Mouse (Mus musculus): ENCODE results near the gene Mrpl38. TPM values are rescaled to one million over a fixed set of nuclear protein-coding genes. Genes with fewer than 3 reads are reported as not detected.

The Mrpl38 gene
- polyA plus RNA-seq, 1 experiment from 2014 or later, result 102 TPM

- Histone ChIP-seq H3K27ac (ENCODE audit: low read depth, low read length) (no peak overlapping the region; the same call in 1 of the 2 replicates), H3K4me2 (ENCODE audit: low read depth) (no peak overlapping the region), H3K9ac (ENCODE audit: low read length) (no peak overlapping the region), H3K36me3 (ENCODE audit: control insufficient read depth, insufficient read depth, low read length) (no peaks in the 10 kb centered on the region), H3K4me1 (ENCODE audit: control insufficient read depth, insufficient read depth, low read length) (peaks cover 14% of the 10 kb centered on the region), H3K4me3 (ENCODE audit: low read depth, low read length) (no peak overlapping the region), H3K27me3 (ENCODE audit: control insufficient read depth, insufficient read depth, low read length) (peaks cover 31% of the 10 kb centered on the region), H3K9me3 (ENCODE audit: control insufficient read depth, low read length) (no peaks in the 10 kb centered on the region)
- DNase-seq (ENCODE audit: low spot score) (no peak), ATAC-seq (ENCODE audit: insufficient read depth, low FRiP score, low TSS enrichment) (no peak)
- 84% methylated on average over 12 of the region's 12 CpGs for WGBS
These were observed 35.1 kb downstream of the Mrpl38 start for GRCm38 (mm10) chr11:116103572-116103971.

GRCm38 (mm10) chr11:116102472-116102871, 36.2 kb downstream of the Mrpl38 start:
- Histone ChIP-seq H3K4me2 (ENCODE audit: low read depth) (no peak overlapping the region), H3K27ac (ENCODE audit: low read depth, low read length) (0 out of 2 replicates have a peak overlapping the region, but pooled peaks have one; percentile 41), H3K4me1 (ENCODE audit: control insufficient read depth, insufficient read depth, low read length) (peaks cover 14% of the 10 kb centered on the region), H3K9me3 (ENCODE audit: control insufficient read depth, low read length) (no peaks in the 10 kb centered on the region), H3K27me3 (ENCODE audit: control insufficient read depth, insufficient read depth, low read length) (peaks cover 20% of the 10 kb centered on the region), H3K4me3 (ENCODE audit: low read depth, low read length) (no peak overlapping the region), H3K9ac (ENCODE audit: low read length) (no peak overlapping the region), H3K36me3 (ENCODE audit: control insufficient read depth, insufficient read depth, low read length) (no peaks in the 10 kb centered on the region)
- 60% methylated on average over 4 of the region's 4 CpGs for WGBS
- ATAC-seq (ENCODE audit: insufficient read depth, low FRiP score, low TSS enrichment) (no peak), DNase-seq (ENCODE audit: low spot score) (no peak)

- Histone ChIP-seq H3K4me3 (ENCODE audit: low read depth, low read length) (no peak overlapping the region), H3K27me3 (ENCODE audit: control insufficient read depth, insufficient read depth, low read length) (peaks cover 15% of the 10 kb centered on the region), H3K9ac (ENCODE audit: low read length) (no peak overlapping the region), H3K4me2 (ENCODE audit: low read depth) (no peak overlapping the region), H3K9me3 (ENCODE audit: control insufficient read depth, low read length) (no peaks in the 10 kb centered on the region), H3K36me3 (ENCODE audit: control insufficient read depth, insufficient read depth, low read length) (no peaks in the 10 kb centered on the region), H3K27ac (ENCODE audit: low read depth, low read length) (0 out of 2 replicates have a peak overlapping the region, but pooled peaks have one; percentile 41), H3K4me1 (ENCODE audit: control insufficient read depth, insufficient read depth, low read length) (peaks cover 14% of the 10 kb centered on the region)
- 52% methylated on average over 11 of the region's 11 CpGs for WGBS
- DNase-seq (ENCODE audit: low spot score), result peak; percentile 24
- ATAC-seq (ENCODE audit: insufficient read depth, low FRiP score, low TSS enrichment), result no peak
These were observed 36.7 kb downstream of the Mrpl38 start for GRCm38 (mm10) chr11:116101931-116102381.

GRCm38 (mm10) chr11:116100839-116101238, 37.8 kb downstream of the Mrpl38 start:
- H3K27ac ChIP-seq (ENCODE audit: low read depth, low read length), result no peak overlapping the region
- ATAC-seq (ENCODE audit: insufficient read depth, low FRiP score, low TSS enrichment), result no peak
- H3K4me1 ChIP-seq (ENCODE audit: control insufficient read depth, insufficient read depth, low read length), result peaks cover 9% of the 10 kb centered on the region
- H3K9me3 ChIP-seq (ENCODE audit: control insufficient read depth, low read length), result no peaks in the 10 kb centered on the region
- no peak overlapping the region for H3K9ac ChIP-seq (ENCODE audit: low read length)
- peaks cover 5% of the 10 kb centered on the region for H3K27me3 ChIP-seq (ENCODE audit: control insufficient read depth, insufficient read depth, low read length)
- H3K36me3 ChIP-seq (ENCODE audit: control insufficient read depth, insufficient read depth, low read length), result no peaks in the 10 kb centered on the region
- no peak overlapping the region for H3K4me2 ChIP-seq (ENCODE audit: low read depth)
- 83% methylated on average over 7 of the region's 7 CpGs for WGBS
- DNase-seq (ENCODE audit: low spot score), result no peak
- no peak overlapping the region for H3K4me3 ChIP-seq (ENCODE audit: low read depth, low read length)

GRCm38 (mm10) chr11:116100385-116100784, 38.3 kb downstream of the Mrpl38 start:
- Histone ChIP-seq H3K4me1 (ENCODE audit: control insufficient read depth, insufficient read depth, low read length) (peaks cover 8% of the 10 kb centered on the region), H3K36me3 (ENCODE audit: control insufficient read depth, insufficient read depth, low read length) (no peaks in the 10 kb centered on the region), H3K9me3 (ENCODE audit: control insufficient read depth, low read length) (no peaks in the 10 kb centered on the region), H3K27me3 (ENCODE audit: control insufficient read depth, insufficient read depth, low read length) (peaks cover under 1% of the 10 kb centered on the region; the same call in 1 of the 2 replicates), H3K4me3 (ENCODE audit: low read depth, low read length) (no peak overlapping the region), H3K27ac (ENCODE audit: low read depth, low read length) (no peak overlapping the region), H3K4me2 (ENCODE audit: low read depth) (no peak overlapping the region), H3K9ac (ENCODE audit: low read length) (no peak overlapping the region)
- ATAC-seq (ENCODE audit: insufficient read depth, low FRiP score, low TSS enrichment) (no peak), DNase-seq (ENCODE audit: low spot score) (no peak)
- 85% methylated on average over 6 of the region's 6 CpGs for WGBS

GRCm38 (mm10) chr11:116099462-116099861, 39.2 kb downstream of the Mrpl38 start:
- 85% methylated on average over 6 of the region's 6 CpGs for WGBS
- no peaks in the 10 kb centered on the region for H3K9me3 ChIP-seq (ENCODE audit: control insufficient read depth, low read length)
- no peak overlapping the region for H3K4me2 ChIP-seq (ENCODE audit: low read depth)
- no peaks in the 10 kb centered on the region for H3K36me3 ChIP-seq (ENCODE audit: control insufficient read depth, insufficient read depth, low read length)
- no peak overlapping the region for H3K4me3 ChIP-seq (ENCODE audit: low read depth, low read length)
- ATAC-seq (ENCODE audit: insufficient read depth, low FRiP score, low TSS enrichment) (no peak), DNase-seq (ENCODE audit: low spot score) (no peak)
- no peak overlapping the region for H3K9ac ChIP-seq (ENCODE audit: low read length)
- H3K27me3 ChIP-seq (ENCODE audit: control insufficient read depth, insufficient read depth, low read length), result no peaks in the 10 kb centered on the region
- H3K27ac ChIP-seq (ENCODE audit: low read depth, low read length), result no peak overlapping the region
- H3K4me1 ChIP-seq (ENCODE audit: control insufficient read depth, insufficient read depth, low read length), result peaks cover 8% of the 10 kb centered on the region

- H3K9ac ChIP-seq (ENCODE audit: low read length), result no peak overlapping the region
- ATAC-seq (ENCODE audit: insufficient read depth, low FRiP score, low TSS enrichment) (no peak), DNase-seq (ENCODE audit: low spot score) (no peak)
- no peak overlapping the region for H3K27ac ChIP-seq (ENCODE audit: low read depth, low read length)
- no peaks in the 10 kb centered on the region for H3K36me3 ChIP-seq (ENCODE audit: control insufficient read depth, insufficient read depth, low read length)
- H3K9me3 ChIP-seq (ENCODE audit: control insufficient read depth, low read length), result no peaks in the 10 kb centered on the region
- H3K27me3 ChIP-seq (ENCODE audit: control insufficient read depth, insufficient read depth, low read length), result no peaks in the 10 kb centered on the region
- 72% methylated on average over 14 of the region's 14 CpGs for WGBS
- no peak overlapping the region for H3K4me2 ChIP-seq (ENCODE audit: low read depth)
- H3K4me1 ChIP-seq (ENCODE audit: control insufficient read depth, insufficient read depth, low read length), result peaks cover 3% of the 10 kb centered on the region
- no peak overlapping the region for H3K4me3 ChIP-seq (ENCODE audit: low read depth, low read length)
These were observed 39.8 kb downstream of the Mrpl38 start for GRCm38 (mm10) chr11:116098711-116099460.

- 92% methylated on average over 5 of the region's 5 CpGs for WGBS
- no peaks in the 10 kb centered on the region for H3K4me1 ChIP-seq (ENCODE audit: control insufficient read depth, insufficient read depth, low read length)
- H3K9ac ChIP-seq (ENCODE audit: low read length), result no peak overlapping the region
- no peaks in the 10 kb centered on the region for H3K9me3 ChIP-seq (ENCODE audit: control insufficient read depth, low read length)
- DNase-seq (ENCODE audit: low spot score) (no peak), ATAC-seq (ENCODE audit: insufficient read depth, low FRiP score, low TSS enrichment) (no peak)
- H3K27me3 ChIP-seq (ENCODE audit: control insufficient read depth, insufficient read depth, low read length), result no peaks in the 10 kb centered on the region
- H3K27ac ChIP-seq (ENCODE audit: low read depth, low read length), result no peak overlapping the region
- H3K4me3 ChIP-seq (ENCODE audit: low read depth, low read length), result no peak overlapping the region
- H3K4me2 ChIP-seq (ENCODE audit: low read depth), result no peak overlapping the region
- H3K36me3 ChIP-seq (ENCODE audit: control insufficient read depth, insufficient read depth, low read length), result no peaks in the 10 kb centered on the region
These were observed 42.2 kb downstream of the Mrpl38 start for GRCm38 (mm10) chr11:116096213-116097108.

Data from neural tube, embryonic 11.5 days (tissue).